Mouse (Mus musculus): Measurements from ENCODE around the gene Tbx19. TPM values are rescaled to one million over a fixed set of nuclear protein-coding genes. Genes with fewer than 3 reads are reported as not detected.

Tbx19 gene
- polyA plus RNA-seq, 1 experiment from 2014 or later: 0.36 TPM

GRCm38 (mm10) chr1:165104707-165105259 lies 55.8 kb downstream of the Tbx19 start:
- ATAC-seq (ENCODE audit: low read depth) (no peak; the same call in 1 of the 2 replicates), DNase-seq (ENCODE audit: low spot score) (no peak)
- Histone ChIP-seq H3K9me3 (ENCODE audit: control insufficient read depth, low read length) (no peaks in the 10 kb centered on the region), H3K36me3 (ENCODE audit: control insufficient read depth, insufficient read depth, low read length) (no peaks in the 10 kb centered on the region), H3K4me1 (ENCODE audit: control insufficient read depth, insufficient read depth, low read length) (no peaks in the 10 kb centered on the region), H3K27me3 (replicated peaks; ENCODE audit: control insufficient read depth, insufficient read depth, low read length) (no peaks in the 10 kb centered on the region), H3K27ac (replicated peaks; ENCODE audit: low read depth, low read length) (no peak overlapping the region), H3K9ac (ENCODE audit: low read depth, low read length) (no peak overlapping the region), H3K4me3 (ENCODE audit: low read depth, low read length) (no peak overlapping the region), H3K4me2 (ENCODE audit: low read depth, low read length) (no peak overlapping the region)
- WGBS: 69% methylated on average over 7 of the region's 7 CpGs

DNA sequence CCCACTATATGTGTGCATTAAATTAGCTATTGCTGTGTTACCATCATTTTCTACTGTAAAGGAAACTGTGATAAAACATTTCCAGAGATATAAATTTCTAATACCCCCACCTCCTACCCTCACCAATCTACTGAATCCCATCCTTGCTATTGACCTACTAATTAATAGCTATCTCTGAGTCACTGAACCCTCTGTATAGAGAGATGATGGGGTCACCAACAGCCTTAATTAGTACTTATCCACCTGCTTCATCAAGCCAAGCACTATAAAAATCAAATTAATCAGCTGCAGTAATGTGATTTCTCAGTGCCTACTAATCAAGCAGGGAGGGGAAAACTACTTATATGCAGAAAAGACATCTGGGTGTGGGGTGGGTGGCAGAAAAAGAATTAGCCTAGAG lies 61.0 kb downstream of the Tbx19 start:
- Histone ChIP-seq H3K9me3 (ENCODE audit: control insufficient read depth, low read length) (no peaks in the 10 kb centered on the region), H3K4me3 (ENCODE audit: low read depth, low read length) (no peak overlapping the region), H3K27ac (replicated peaks; ENCODE audit: low read depth, low read length) (no peak overlapping the region), H3K4me1 (ENCODE audit: control insufficient read depth, insufficient read depth, low read length) (no peaks in the 10 kb centered on the region), H3K9ac (ENCODE audit: low read depth, low read length) (no peak overlapping the region), H3K36me3 (ENCODE audit: control insufficient read depth, insufficient read depth, low read length) (no peaks in the 10 kb centered on the region), H3K4me2 (ENCODE audit: low read depth, low read length) (no peak overlapping the region), H3K27me3 (replicated peaks; ENCODE audit: control insufficient read depth, insufficient read depth, low read length) (no peaks in the 10 kb centered on the region)
- DNase-seq (ENCODE audit: low spot score) (no peak), ATAC-seq (ENCODE audit: low read depth) (no peak)

GRCm38 (mm10) chr1:165094871-165095270 lies 65.7 kb downstream of the Tbx19 start:
- no peak overlapping the region for H3K4me3 ChIP-seq (ENCODE audit: low read depth, low read length)
- H3K4me1 ChIP-seq (ENCODE audit: control insufficient read depth, insufficient read depth, low read length): no peaks in the 10 kb centered on the region
- 31% methylated on average over 7 of the region's 7 CpGs for WGBS
- no peaks in the 10 kb centered on the region for H3K36me3 ChIP-seq (ENCODE audit: control insufficient read depth, insufficient read depth, low read length)
- no peak overlapping the region for H3K9ac ChIP-seq (ENCODE audit: low read depth, low read length)
- H3K9me3 ChIP-seq (ENCODE audit: control insufficient read depth, low read length): no peaks in the 10 kb centered on the region
- H3K27me3 ChIP-seq (replicated peaks; ENCODE audit: control insufficient read depth, insufficient read depth, low read length): no peaks in the 10 kb centered on the region
- DNase-seq (ENCODE audit: low spot score) (no peak), ATAC-seq (ENCODE audit: low read depth) (no peak)
- no peak overlapping the region for H3K4me2 ChIP-seq (ENCODE audit: low read depth, low read length)
- no peak overlapping the region for H3K27ac ChIP-seq (replicated peaks; ENCODE audit: low read depth, low read length)

DNA sequence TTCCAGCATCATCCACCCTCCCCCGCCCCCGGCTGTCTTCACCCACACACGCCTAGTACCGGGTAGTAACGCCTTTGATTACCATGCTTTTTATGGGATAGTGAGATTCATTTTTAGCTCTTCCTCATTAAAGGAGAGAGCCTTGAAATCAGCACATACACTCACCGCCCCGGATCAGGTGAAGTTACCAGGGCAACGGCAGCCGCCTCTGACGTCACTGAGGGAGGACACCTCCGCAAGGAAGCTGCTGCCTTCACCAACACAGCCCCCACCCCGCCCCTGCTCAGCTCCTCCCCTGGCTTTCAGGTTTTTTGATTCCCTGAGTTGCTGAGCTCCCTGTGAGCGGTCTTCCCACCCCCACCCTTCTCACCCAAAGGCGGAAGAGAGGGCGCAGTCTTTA lies 68.9 kb downstream of the Tbx19 start:
- DNase-seq (ENCODE audit: low spot score) (peak; percentile 69), ATAC-seq (ENCODE audit: low read depth) (peak; percentile 84)
- peak overlapping the region; percentile 47 for H3K4me2 ChIP-seq (ENCODE audit: low read depth, low read length)
- no peak overlapping the region for H3K27ac ChIP-seq (replicated peaks; ENCODE audit: low read depth, low read length)
- no peaks in the 10 kb centered on the region for H3K27me3 ChIP-seq (replicated peaks; ENCODE audit: control insufficient read depth, insufficient read depth, low read length)
- no peaks in the 10 kb centered on the region for H3K36me3 ChIP-seq (ENCODE audit: control insufficient read depth, insufficient read depth, low read length)
- no peak overlapping the region for H3K9ac ChIP-seq (ENCODE audit: low read depth, low read length)
- H3K4me1 ChIP-seq (ENCODE audit: control insufficient read depth, insufficient read depth, low read length): no peaks in the 10 kb centered on the region
- 9% methylated on average over 15 of the region's 15 CpGs for WGBS
- H3K4me3 ChIP-seq (ENCODE audit: low read depth, low read length): peak overlapping the region; percentile 21
- no peaks in the 10 kb centered on the region for H3K9me3 ChIP-seq (ENCODE audit: control insufficient read depth, low read length)

DNA sequence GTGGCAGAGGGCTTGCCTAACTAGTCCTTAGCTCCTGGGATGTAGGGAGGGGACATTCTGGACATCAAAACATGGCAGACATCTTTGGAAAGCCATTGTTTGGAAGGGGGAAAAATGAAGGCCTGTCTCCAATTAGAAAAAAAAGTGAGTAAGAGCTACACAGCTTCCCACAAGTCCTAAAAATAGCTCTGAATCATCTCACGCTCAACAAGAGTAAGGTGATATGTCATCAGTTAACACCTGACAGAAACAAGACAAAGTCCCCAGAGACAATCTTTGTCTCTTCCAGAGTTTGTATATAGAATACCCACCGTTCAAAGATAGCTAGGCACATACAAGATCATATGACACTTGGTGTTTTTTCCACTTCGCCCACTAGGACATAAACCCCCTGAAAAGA lies 71.0 kb downstream of the Tbx19 start:
- H3K27ac ChIP-seq (replicated peaks; ENCODE audit: low read depth, low read length): no peak overlapping the region
- H3K36me3 ChIP-seq (ENCODE audit: control insufficient read depth, insufficient read depth, low read length): no peaks in the 10 kb centered on the region
- no peak overlapping the region for H3K4me3 ChIP-seq (ENCODE audit: low read depth, low read length)
- no peaks in the 10 kb centered on the region for H3K27me3 ChIP-seq (replicated peaks; ENCODE audit: control insufficient read depth, insufficient read depth, low read length)
- no peaks in the 10 kb centered on the region for H3K4me1 ChIP-seq (ENCODE audit: control insufficient read depth, insufficient read depth, low read length)
- no peak overlapping the region for H3K4me2 ChIP-seq (ENCODE audit: low read depth, low read length)
- H3K9me3 ChIP-seq (ENCODE audit: control insufficient read depth, low read length): no peaks in the 10 kb centered on the region
- DNase-seq (ENCODE audit: low spot score): no peak
- WGBS: 60% methylated on average over 3 of the region's 3 CpGs
- no peak for ATAC-seq (ENCODE audit: low read depth)
- no peak overlapping the region for H3K9ac ChIP-seq (ENCODE audit: low read depth, low read length)

Other genes with a start within 250 kb of the Tbx19 start
- gene Xcl1, start 225.2 kb downstream of the Tbx19 start, polyA plus RNA-seq (2014; fragmentation: Nextera tagmentation; extraction: Ambion mirVana): not detected in 2 replicates
- gene Sft2d2, start 33.7 kb upstream of the Tbx19 start, polyA plus RNA-seq (2014; fragmentation: Nextera tagmentation; extraction: Ambion mirVana): 21.3 and 22.0 TPM in 2 replicates
- 90.6 and 100 TPM in 2 replicates for gene Tiprl, start 76.2 kb upstream of the Tbx19 start, polyA plus RNA-seq (2014; fragmentation: Nextera tagmentation; extraction: Ambion mirVana)
- 1.2 and 1.5 TPM in 2 replicates for gene Gpr161, start 135.0 kb upstream of the Tbx19 start, polyA plus RNA-seq (2014; fragmentation: Nextera tagmentation; extraction: Ambion mirVana)

All from embryonic facial prominence, embryonic 14.5 days (tissue).